Mouse (Mus musculus) heart, embryonic 16.5 days (tissue): ENCODE measurements around the gene Psen2. TPM values are rescaled to one million over a fixed set of nuclear protein-coding genes. Genes with fewer than 3 reads are reported as not detected.

Experiments
- ATAC-seq: fragments of 200-750 bp; cut with Nextera tagmentation; replicated peaks from 2 replicates; pipeline ENCODE4 v1.8.0; 2017; ENCODE audit warnings: moderate number of reproducible peaks; ENCODE audit not compliant: insufficient read depth, low FRiP score; ENCODE audit errors: extremely low read depth
- H3K27ac ChIP-seq: fragments of 300-500 bp; sonication (generic); 2 replicates; pipeline ENCODE4 v1.5.1; 2014; ENCODE audit warnings: mild to moderate bottlenecking, low read length, control low read depth, moderate library complexity
- H3K27me3 ChIP-seq: fragments of 300-500 bp; sonication (generic); 2 replicates; pipeline ENCODE4 v1.6.1; 2014; ENCODE audit warnings: low read length, mixed read lengths; ENCODE audit not compliant: control insufficient read depth, insufficient read depth
- H3K36me3 ChIP-seq: fragments of 300-500 bp; sonication (generic); 2 replicates; pipeline ENCODE4 v1.6.1; 2014; ENCODE audit not compliant: control insufficient read depth, insufficient read depth
- H3K4me1 ChIP-seq: fragments of 300-500 bp; sonication (generic); 2 replicates; pipeline ENCODE4 v1.6.1; 2014; ENCODE audit warnings: low read length, mixed read lengths; ENCODE audit not compliant: control insufficient read depth, insufficient read depth
- H3K4me2 ChIP-seq: fragments of 300-500 bp; sonication (generic); 2 replicates; pipeline ENCODE4 v1.6.1; 2014; ENCODE audit warnings: low read depth, mild to moderate bottlenecking, control low read depth, low read length
- H3K4me3 ChIP-seq: fragments of 300-500 bp; sonication (generic); 2 replicates; pipeline ENCODE4 v1.5.1; 2014; ENCODE audit warnings: mild to moderate bottlenecking, control low read depth, low read length
- H3K9ac ChIP-seq: fragments of 300-500 bp; sonication (generic); 2 replicates; pipeline ENCODE4 v1.6.1; 2014; ENCODE audit warnings: low read length, control low read depth
- H3K9me3 ChIP-seq: fragments of 300-500 bp; sonication (generic); replicated peaks from 2 replicates; pipeline ENCODE4 v1.6.1; 2016; ENCODE audit warnings: low read length; ENCODE audit not compliant: control insufficient read depth
- WGBS: fragments of 180-500 bp; shearing (Covaris S2); extraction: QIAGEN DNeasy Blood & Tissue Kit; methylation state at CpG from one replicate; pipeline ENCODE4 v1.1.7; 2014; 5-methylcytosine and 5-hydroxymethylcytosine counted together
- polyA plus RNA-seq: library from polyadenylated mRNA; unstranded; fragments of >200 nt; fragmentation: Nextera tagmentation; extraction: Ambion mirVana; gene quantifications from 2 replicates; pipeline ENCODE4 v1.2.1, GENCODE M21; 2015

Psen2 gene
- polyA plus RNA-seq, 1 experiment from 2014 or later: 16.5 TPM

- peaks cover 41% of the 10 kb centered on the region for H3K4me1 ChIP-seq
- H3K4me2 ChIP-seq: peak overlapping the region; percentile 46
- peak overlapping the region; percentile 31 for H3K27ac ChIP-seq
- no peaks in the 10 kb centered on the region for H3K9me3 ChIP-seq
- no peaks in the 10 kb centered on the region for H3K36me3 ChIP-seq
- H3K27me3 ChIP-seq: no peaks in the 10 kb centered on the region
- peak overlapping the region; percentile 54 for H3K9ac ChIP-seq
- H3K4me3 ChIP-seq: no peak overlapping the region; the same call in 1 of the 2 replicates
- ATAC-seq: no peak
- WGBS: 43% methylated on average over 4 of the region's 4 CpGs
These were observed 70.4 kb downstream of the Psen2 start for GRCm38 (mm10) chr1:180192866-180193265.

GRCm38 (mm10) chr1:180191651-180192220 lies 71.5 kb downstream of the Psen2 start:
- Histone ChIP-seq H3K36me3 (no peaks in the 10 kb centered on the region), H3K9me3 (no peaks in the 10 kb centered on the region), H3K4me1 (peaks cover 45% of the 10 kb centered on the region), H3K27me3 (no peaks in the 10 kb centered on the region), H3K4me3 (no peak overlapping the region), H3K9ac (no peak overlapping the region), H3K4me2 (no peak overlapping the region), H3K27ac (peak overlapping the region; percentile 0; the same call in 1 of the 2 replicates)
- 68% methylated on average over 7 of the region's 7 CpGs for WGBS
- ATAC-seq: no peak

- Histone ChIP-seq H3K27ac (peak overlapping the region; percentile 14; the same call in 1 of the 2 replicates), H3K4me1 (peaks cover 49% of the 10 kb centered on the region), H3K4me2 (no peak overlapping the region), H3K9ac (no peak overlapping the region), H3K27me3 (no peaks in the 10 kb centered on the region), H3K9me3 (no peaks in the 10 kb centered on the region), H3K4me3 (no peak overlapping the region), H3K36me3 (no peaks in the 10 kb centered on the region)
- WGBS: 79% methylated on average over 8 of the region's 8 CpGs
- no peak for ATAC-seq
These were observed 72.1 kb downstream of the Psen2 start for GRCm38 (mm10) chr1:180191112-180191511.

DNA sequence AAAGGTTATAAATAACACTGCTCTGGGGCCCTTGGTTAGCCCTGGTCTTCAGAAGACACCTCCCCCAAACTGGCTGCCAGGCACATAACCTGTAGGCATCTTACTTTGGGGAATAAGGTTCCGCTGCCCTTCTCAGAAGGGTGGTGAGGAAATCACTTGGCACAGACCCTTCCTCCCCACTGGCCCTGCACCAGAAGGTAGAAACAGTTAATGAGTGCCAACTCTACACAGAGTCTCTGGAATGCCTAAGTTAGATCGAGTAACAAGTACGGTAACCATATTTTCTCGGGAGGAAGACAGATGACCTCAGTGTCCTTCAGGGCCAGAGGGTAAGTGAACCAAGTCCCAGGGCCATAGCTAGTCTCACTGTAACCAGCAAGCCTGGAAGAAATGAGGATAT lies 74.3 kb downstream of the Psen2 start:
- Histone ChIP-seq H3K4me1 (peaks cover 63% of the 10 kb centered on the region), H3K27ac (peak overlapping the region; percentile 54; the same call in 1 of the 2 replicates), H3K4me3 (no peak overlapping the region), H3K4me2 (no peak overlapping the region), H3K9me3 (no peaks in the 10 kb centered on the region), H3K36me3 (no peaks in the 10 kb centered on the region), H3K9ac (peak overlapping the region; percentile 3; the same call in 1 of the 2 replicates), H3K27me3 (no peaks in the 10 kb centered on the region)
- ATAC-seq: no peak
- WGBS: 53% methylated on average over 4 of the region's 4 CpGs

DNA sequence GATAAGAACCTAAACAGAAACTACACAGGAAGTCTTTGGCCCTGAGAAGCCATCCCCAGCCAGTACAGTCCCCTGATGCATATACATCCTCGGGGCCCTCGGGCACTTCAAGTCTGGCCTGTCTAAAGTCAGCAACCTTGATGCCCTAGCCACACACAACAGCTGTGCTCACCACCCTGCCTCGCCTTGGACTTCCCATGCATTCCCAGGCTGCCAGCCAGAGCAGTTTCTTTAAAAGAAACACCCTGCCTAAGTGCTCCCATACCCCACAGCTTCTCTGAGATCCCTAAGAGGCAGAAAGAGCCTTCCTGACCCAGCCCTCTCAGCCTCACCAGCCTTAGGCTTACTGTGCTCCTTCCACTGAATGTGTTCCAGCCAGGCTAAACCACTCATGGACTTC lies 76.9 kb downstream of the Psen2 start:
- H3K4me2 ChIP-seq: no peak overlapping the region
- H3K27me3 ChIP-seq: no peaks in the 10 kb centered on the region
- peak; percentile 7; the same call in 1 of the 2 replicates for ATAC-seq
- WGBS: 72% methylated on average over 3 of the region's 3 CpGs
- peak overlapping the region; percentile 43; the same call in 1 of the 2 replicates for H3K9ac ChIP-seq
- no peak overlapping the region for H3K4me3 ChIP-seq
- no peaks in the 10 kb centered on the region for H3K36me3 ChIP-seq
- H3K4me1 ChIP-seq: peaks cover 46% of the 10 kb centered on the region
- no peaks in the 10 kb centered on the region for H3K9me3 ChIP-seq
- peak overlapping the region; percentile 92 for H3K27ac ChIP-seq

GRCm38 (mm10) chr1:180185877-180186276 lies 77.4 kb downstream of the Psen2 start:
- H3K4me3 ChIP-seq: no peak overlapping the region
- WGBS: 34% methylated on average over 5 of the region's 5 CpGs
- peak; percentile 77 for ATAC-seq
- H3K27me3 ChIP-seq: no peaks in the 10 kb centered on the region
- H3K27ac ChIP-seq: peak overlapping the region; percentile 92
- no peaks in the 10 kb centered on the region for H3K36me3 ChIP-seq
- peaks cover 46% of the 10 kb centered on the region for H3K4me1 ChIP-seq
- 0 out of 2 replicates have a peak overlapping the region, but pooled peaks have one; percentile 1 for H3K4me2 ChIP-seq
- no peaks in the 10 kb centered on the region for H3K9me3 ChIP-seq
- H3K9ac ChIP-seq: no peak overlapping the region

DNA sequence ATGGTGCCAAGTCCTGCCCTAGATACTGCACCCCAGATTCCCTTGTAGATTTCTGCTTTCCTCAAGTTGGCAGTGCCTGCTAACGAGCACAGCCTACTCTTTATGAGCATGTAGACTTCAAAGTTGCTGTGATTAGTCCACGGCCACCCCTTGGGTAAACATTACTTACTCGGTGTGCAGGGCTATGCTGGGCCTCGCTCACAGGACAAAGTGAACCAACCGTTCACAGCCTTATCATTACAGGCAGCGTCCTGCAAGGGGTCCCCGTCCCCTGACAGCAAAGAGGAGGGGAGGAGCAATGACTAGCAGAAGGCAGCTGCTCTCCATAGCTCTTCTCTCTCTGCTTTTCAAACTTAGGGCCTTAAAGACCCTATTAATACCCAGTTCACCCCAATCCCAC lies 78.5 kb downstream of the Psen2 start:
- H3K9me3 ChIP-seq: no peaks in the 10 kb centered on the region
- no peak overlapping the region for H3K4me3 ChIP-seq
- peak overlapping the region; percentile 62 for H3K9ac ChIP-seq
- WGBS: 23% methylated on average over 7 of the region's 7 CpGs
- ATAC-seq: peak; percentile 23; the same call in 1 of the 2 replicates
- no peaks in the 10 kb centered on the region for H3K27me3 ChIP-seq
- H3K4me1 ChIP-seq: peaks cover 45% of the 10 kb centered on the region
- H3K27ac ChIP-seq: peak overlapping the region; percentile 92
- H3K4me2 ChIP-seq: no peak overlapping the region
- no peaks in the 10 kb centered on the region for H3K36me3 ChIP-seq

- no peaks in the 10 kb centered on the region for H3K27me3 ChIP-seq
- H3K27ac ChIP-seq: no peak overlapping the region
These were observed 79.6 kb downstream of the Psen2 start for GRCm38 (mm10) chr1:180183525-180184159.

DNA sequence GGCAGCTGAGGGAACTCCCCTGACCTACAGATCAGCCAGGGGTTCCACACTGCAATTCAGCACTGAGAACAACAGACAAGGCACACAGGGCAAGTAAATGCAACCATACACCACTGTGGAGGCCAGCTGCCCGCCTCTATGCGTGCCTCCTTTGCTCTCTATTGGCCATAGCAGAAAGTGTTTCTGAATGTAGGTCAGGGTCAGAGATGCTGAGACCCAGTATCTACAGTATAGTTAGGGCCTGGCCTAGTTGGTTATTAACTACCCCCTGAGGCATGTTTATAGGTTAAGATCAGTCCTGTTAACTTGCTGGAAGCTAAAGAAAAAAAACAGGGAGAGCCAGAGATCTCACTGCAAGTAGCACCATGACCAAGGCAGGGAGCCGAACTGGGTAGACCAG lies 80.5 kb downstream of the Psen2 start:
- Histone ChIP-seq H3K9me3 (no peaks in the 10 kb centered on the region), H3K4me3 (no peak overlapping the region), H3K4me2 (no peak overlapping the region), H3K4me1 (peaks cover 37% of the 10 kb centered on the region), H3K36me3 (no peaks in the 10 kb centered on the region), H3K9ac (no peak overlapping the region), H3K27ac (no peak overlapping the region), H3K27me3 (no peaks in the 10 kb centered on the region)
- whole genome bisulfite sequencing: 72% methylated on average over 3 of the region's 3 CpGs
- no peak for ATAC-seq

More at GRCm38 (mm10) chr1:180183525-180184159, 79.6 kb downstream of the Psen2 start:
- ATAC-seq: no peak
- 83% methylated on average over 6 of the region's 6 CpGs for WGBS
- Histone ChIP-seq H3K4me3 (no peak overlapping the region), H3K9ac (0 out of 2 replicates have a peak overlapping the region, but pooled peaks have one; percentile 16), H3K9me3 (no peaks in the 10 kb centered on the region), H3K36me3 (no peaks in the 10 kb centered on the region), H3K4me1 (peaks cover 40% of the 10 kb centered on the region), H3K4me2 (no peak overlapping the region)
